Mouse (Mus musculus): Measurements from ENCODE around the gene Pard3. TPM values are rescaled to one million over a fixed set of nuclear protein-coding genes. Genes with fewer than 3 reads are reported as not detected.

Gene Pard3
- polyA plus RNA-seq, 1 experiment from 2014 or later = 12.7 TPM

GRCm38 (mm10) chr8:127281035-127281434, 217.3 kb downstream of the Pard3 start:
- H3K4me1 ChIP-seq (ENCODE audit: control insufficient read depth, insufficient read depth, low read length) = peaks cover 5% of the 10 kb centered on the region
- H3K36me3 ChIP-seq (ENCODE audit: control insufficient read depth, insufficient read depth) = no peaks in the 10 kb centered on the region
- no peaks in the 10 kb centered on the region for H3K27me3 ChIP-seq (ENCODE audit: control insufficient read depth, insufficient read depth, low read length)
- no peak overlapping the region for H3K4me3 ChIP-seq (ENCODE audit: low read length)
- WGBS = 86% methylated on average over 4 of the region's 4 CpGs
- no peak for ATAC-seq (replicated peaks; ENCODE audit: extremely low read depth, insufficient read depth, low FRiP score)
- no peak overlapping the region for H3K9ac ChIP-seq (ENCODE audit: low read length)
- H3K9me3 ChIP-seq (replicated peaks; ENCODE audit: control insufficient read depth, low read length) = no peaks in the 10 kb centered on the region
- H3K27ac ChIP-seq (ENCODE audit: low read length) = no peak overlapping the region
- no peak overlapping the region for H3K4me2 ChIP-seq (ENCODE audit: low read depth, low read length)

- Histone ChIP-seq H3K4me1 (ENCODE audit: control insufficient read depth, insufficient read depth, low read length) (no peaks in the 10 kb centered on the region), H3K9ac (ENCODE audit: low read length) (no peak overlapping the region), H3K9me3 (replicated peaks; ENCODE audit: control insufficient read depth, low read length) (no peaks in the 10 kb centered on the region), H3K4me2 (ENCODE audit: low read depth, low read length) (no peak overlapping the region), H3K27ac (ENCODE audit: low read length) (no peak overlapping the region), H3K4me3 (ENCODE audit: low read length) (no peak overlapping the region), H3K36me3 (ENCODE audit: control insufficient read depth, insufficient read depth) (no peaks in the 10 kb centered on the region), H3K27me3 (ENCODE audit: control insufficient read depth, insufficient read depth, low read length) (no peaks in the 10 kb centered on the region)
- ATAC-seq (replicated peaks; ENCODE audit: extremely low read depth, insufficient read depth, low FRiP score) = no peak
- 85% methylated on average over 9 of the region's 9 CpGs for WGBS
Observed at GRCm38 (mm10) chr8:127284462-127285216, 220.9 kb downstream of the Pard3 start.

- H3K27ac ChIP-seq (ENCODE audit: low read length) = no peak overlapping the region
- H3K4me3 ChIP-seq (ENCODE audit: low read length) = no peak overlapping the region
- H3K9me3 ChIP-seq (replicated peaks; ENCODE audit: control insufficient read depth, low read length) = no peaks in the 10 kb centered on the region
- no peaks in the 10 kb centered on the region for H3K4me1 ChIP-seq (ENCODE audit: control insufficient read depth, insufficient read depth, low read length)
- no peaks in the 10 kb centered on the region for H3K36me3 ChIP-seq (ENCODE audit: control insufficient read depth, insufficient read depth)
- WGBS = 87% methylated on average over 10 of the region's 10 CpGs
- no peak overlapping the region for H3K9ac ChIP-seq (ENCODE audit: low read length)
- no peak overlapping the region for H3K4me2 ChIP-seq (ENCODE audit: low read depth, low read length)
- ATAC-seq (replicated peaks; ENCODE audit: extremely low read depth, insufficient read depth, low FRiP score) = no peak
- no peaks in the 10 kb centered on the region for H3K27me3 ChIP-seq (ENCODE audit: control insufficient read depth, insufficient read depth, low read length)
Observed at GRCm38 (mm10) chr8:127287816-127288215, 224.1 kb downstream of the Pard3 start.

GRCm38 (mm10) chr8:127292307-127292706, 228.6 kb downstream of the Pard3 start:
- 93% methylated on average over 5 of the region's 5 CpGs for WGBS
- Histone ChIP-seq H3K9ac (ENCODE audit: low read length) (no peak overlapping the region), H3K4me1 (ENCODE audit: control insufficient read depth, insufficient read depth, low read length) (no peaks in the 10 kb centered on the region), H3K4me2 (ENCODE audit: low read depth, low read length) (no peak overlapping the region), H3K9me3 (replicated peaks; ENCODE audit: control insufficient read depth, low read length) (no peaks in the 10 kb centered on the region), H3K27ac (ENCODE audit: low read length) (no peak overlapping the region), H3K36me3 (ENCODE audit: control insufficient read depth, insufficient read depth) (no peaks in the 10 kb centered on the region), H3K4me3 (ENCODE audit: low read length) (no peak overlapping the region), H3K27me3 (ENCODE audit: control insufficient read depth, insufficient read depth, low read length) (no peaks in the 10 kb centered on the region)
- ATAC-seq (replicated peaks; ENCODE audit: extremely low read depth, insufficient read depth, low FRiP score) = no peak

- no peak overlapping the region for H3K4me3 ChIP-seq (ENCODE audit: low read length)
- no peak overlapping the region for H3K9ac ChIP-seq (ENCODE audit: low read length)
- no peak overlapping the region for H3K27ac ChIP-seq (ENCODE audit: low read length)
- H3K4me2 ChIP-seq (ENCODE audit: low read depth, low read length) = no peak overlapping the region
- H3K27me3 ChIP-seq (ENCODE audit: control insufficient read depth, insufficient read depth, low read length) = no peaks in the 10 kb centered on the region
- H3K36me3 ChIP-seq (ENCODE audit: control insufficient read depth, insufficient read depth) = no peaks in the 10 kb centered on the region
- ATAC-seq (replicated peaks; ENCODE audit: extremely low read depth, insufficient read depth, low FRiP score) = no peak
- 81% methylated on average over 6 of the region's 6 CpGs for WGBS
- H3K9me3 ChIP-seq (replicated peaks; ENCODE audit: control insufficient read depth, low read length) = no peaks in the 10 kb centered on the region
- H3K4me1 ChIP-seq (ENCODE audit: control insufficient read depth, insufficient read depth, low read length) = no peaks in the 10 kb centered on the region
Observed at GRCm38 (mm10) chr8:127293025-127293729, 229.5 kb downstream of the Pard3 start.

- Histone ChIP-seq H3K9me3 (replicated peaks; ENCODE audit: control insufficient read depth, low read length) (no peaks in the 10 kb centered on the region), H3K4me3 (ENCODE audit: low read length) (no peak overlapping the region), H3K27ac (ENCODE audit: low read length) (no peak overlapping the region), H3K27me3 (ENCODE audit: control insufficient read depth, insufficient read depth, low read length) (no peaks in the 10 kb centered on the region), H3K36me3 (ENCODE audit: control insufficient read depth, insufficient read depth) (no peaks in the 10 kb centered on the region), H3K4me2 (ENCODE audit: low read depth, low read length) (no peak overlapping the region), H3K4me1 (ENCODE audit: control insufficient read depth, insufficient read depth, low read length) (no peaks in the 10 kb centered on the region), H3K9ac (ENCODE audit: low read length) (no peak overlapping the region)
- 92% methylated on average over 6 of the region's 6 CpGs for WGBS
- ATAC-seq (replicated peaks; ENCODE audit: extremely low read depth, insufficient read depth, low FRiP score) = no peak
Observed at GRCm38 (mm10) chr8:127294061-127294460, 230.4 kb downstream of the Pard3 start.

GRCm38 (mm10) chr8:127295848-127296247, 232.2 kb downstream of the Pard3 start:
- ATAC-seq (replicated peaks; ENCODE audit: extremely low read depth, insufficient read depth, low FRiP score) = no peak
- Histone ChIP-seq H3K4me1 (ENCODE audit: control insufficient read depth, insufficient read depth, low read length) (no peaks in the 10 kb centered on the region), H3K27ac (ENCODE audit: low read length) (no peak overlapping the region), H3K9me3 (replicated peaks; ENCODE audit: control insufficient read depth, low read length) (no peaks in the 10 kb centered on the region), H3K27me3 (ENCODE audit: control insufficient read depth, insufficient read depth, low read length) (no peaks in the 10 kb centered on the region), H3K4me2 (ENCODE audit: low read depth, low read length) (no peak overlapping the region), H3K4me3 (ENCODE audit: low read length) (no peak overlapping the region), H3K9ac (ENCODE audit: low read length) (no peak overlapping the region), H3K36me3 (ENCODE audit: control insufficient read depth, insufficient read depth) (no peaks in the 10 kb centered on the region)
- WGBS = 94% methylated on average over 13 of the region's 13 CpGs

GRCm38 (mm10) chr8:127300493-127300892, 236.8 kb downstream of the Pard3 start:
- Histone ChIP-seq H3K9me3 (replicated peaks; ENCODE audit: control insufficient read depth, low read length) (no peaks in the 10 kb centered on the region), H3K9ac (ENCODE audit: low read length) (no peak overlapping the region), H3K4me3 (ENCODE audit: low read length) (no peak overlapping the region), H3K27ac (ENCODE audit: low read length) (no peak overlapping the region), H3K4me1 (ENCODE audit: control insufficient read depth, insufficient read depth, low read length) (peaks cover 7% of the 10 kb centered on the region), H3K36me3 (ENCODE audit: control insufficient read depth, insufficient read depth) (no peaks in the 10 kb centered on the region), H3K27me3 (ENCODE audit: control insufficient read depth, insufficient read depth, low read length) (no peaks in the 10 kb centered on the region), H3K4me2 (ENCODE audit: low read depth, low read length) (no peak overlapping the region)
- 91% methylated on average over 5 of the region's 5 CpGs for WGBS
- ATAC-seq (replicated peaks; ENCODE audit: extremely low read depth, insufficient read depth, low FRiP score) = no peak

- no peak overlapping the region for H3K9ac ChIP-seq (ENCODE audit: low read length)
- H3K27ac ChIP-seq (ENCODE audit: low read length) = no peak overlapping the region
- WGBS = 70% methylated on average over 6 of the region's 6 CpGs
- ATAC-seq (replicated peaks; ENCODE audit: extremely low read depth, insufficient read depth, low FRiP score) = no peak
- H3K4me2 ChIP-seq (ENCODE audit: low read depth, low read length) = no peak overlapping the region
- no peaks in the 10 kb centered on the region for H3K36me3 ChIP-seq (ENCODE audit: control insufficient read depth, insufficient read depth)
- H3K4me1 ChIP-seq (ENCODE audit: control insufficient read depth, insufficient read depth, low read length) = peaks cover 9% of the 10 kb centered on the region
- H3K27me3 ChIP-seq (ENCODE audit: control insufficient read depth, insufficient read depth, low read length) = no peaks in the 10 kb centered on the region
- no peaks in the 10 kb centered on the region for H3K9me3 ChIP-seq (replicated peaks; ENCODE audit: control insufficient read depth, low read length)
- H3K4me3 ChIP-seq (ENCODE audit: low read length) = no peak overlapping the region
Observed at GRCm38 (mm10) chr8:127302847-127303445, 239.3 kb downstream of the Pard3 start.
